In the genomic region with DNA sequence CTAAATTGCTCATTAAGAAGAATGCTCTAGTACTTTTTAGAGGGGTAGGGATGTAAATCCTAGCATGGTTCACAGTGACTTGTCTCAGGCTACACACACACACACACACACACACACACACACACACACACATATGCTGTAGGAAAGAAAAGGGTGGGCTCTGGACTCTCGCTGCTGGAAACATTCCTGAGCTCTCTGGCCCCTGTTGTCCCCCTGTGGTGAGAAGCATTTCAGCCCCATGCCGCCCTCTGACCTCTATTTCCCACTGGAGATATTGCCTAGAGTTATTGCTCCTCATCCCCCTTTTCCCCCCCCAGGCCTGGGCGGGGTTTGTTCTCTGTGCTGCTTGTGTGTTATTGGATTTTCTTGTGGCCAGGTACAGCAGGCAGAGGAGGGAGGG, we compare ENCODE assay signal across 17 mouse cellular contexts. TPM values are rescaled to one million over a fixed set of nuclear protein-coding genes. Genes with fewer than 3 reads are reported as not detected.
A peak's percentile ranks its signal among the peaks of the same experiment; 100 is the strongest.
DNase-seq lines count a peak whose midpoint lies in the region; ATAC-seq lines count a peak whose summit lies in the region.
"Had no signal": no experiment of that assay in that cellular context is flagged by ENCODE, and none has a peak within 500 bp of the region (broad histone marks: within the 10 kb centered on the region; RNA-seq: fewer than 3 reads in every experiment).

No protein-coding gene starts in this region.

- no peak for DNase-seq in kidney, adult 11 months
- DNase-seq in neural tube, embryonic 10.5 days (ENCODE audit: extremely low spot score, low spot score) = peak; percentile 44
- DNase-seq in limb, embryonic 11.5 days (ENCODE audit: low spot score) = peak; percentile 41
- no peak for DNase-seq in frontal cortex, postnatal 14 days (ENCODE audit: low spot score in 2 of 2)
- DNase-seq in gastrocnemius, postnatal 10 days = no peak
- DNase-seq: cerebellum, adult 8-10 months; gastrocnemius, adult 2 months; kidney, postnatal 36 days; lung, embryonic 14.5 days; thymus, adult 18-20 months had no signal

- H3K4me1 ChIP-seq in kidney, embryonic 15.5 days = peaks cover 12% of the 10 kb centered on the region; the same call in 1 of the 2 replicates
- 0 out of 2 replicates have a peak, but pooled peaks cover 5% of the 10 kb centered on the region for H3K4me1 ChIP-seq in neural tube, embryonic 15.5 days
- H3K4me1 ChIP-seq in limb, embryonic 11.5 days (ENCODE audit: control insufficient read depth, insufficient read depth, low read length) = peaks cover 6% of the 10 kb centered on the region; the same call in 1 of the 2 replicates
- H3K4me1 ChIP-seq: liver, embryonic 12.5 days; midbrain, embryonic 15.5 days had no signal

- H3K4me2 ChIP-seq in kidney, embryonic 15.5 days = no peak overlapping the region
- H3K4me2 ChIP-seq in neural tube, embryonic 15.5 days = no peak overlapping the region
- no peak overlapping the region for H3K4me2 ChIP-seq in limb, embryonic 11.5 days (ENCODE audit: low read depth, severe bottlenecking)
- H3K4me2 ChIP-seq: hindbrain, embryonic 13.5 days; liver, embryonic 12.5 days; lung, embryonic 14.5 days; midbrain, embryonic 15.5 days had no signal

- no peaks in the 10 kb centered on the region for H3K36me3 ChIP-seq in kidney, embryonic 15.5 days
- no peaks in the 10 kb centered on the region for H3K36me3 ChIP-seq in neural tube, embryonic 15.5 days
- H3K36me3 ChIP-seq in limb, embryonic 11.5 days (ENCODE audit: control insufficient read depth, insufficient read depth, low read length) = no peaks in the 10 kb centered on the region
- H3K36me3 ChIP-seq: hindbrain, embryonic 13.5 days; liver, embryonic 12.5 days; midbrain, embryonic 15.5 days had no signal

- H3K4me3 ChIP-seq in kidney, embryonic 15.5 days (replicated peaks) = no peak overlapping the region
- H3K4me3 ChIP-seq in neural tube, embryonic 15.5 days (replicated peaks) = no peak overlapping the region
- no peak overlapping the region for H3K4me3 ChIP-seq in limb, embryonic 11.5 days (ENCODE audit: low read depth, low read length)
- H3K4me3 ChIP-seq: gastrocnemius, adult 2 months; hindbrain, embryonic 13.5 days; liver, embryonic 12.5 days; midbrain, embryonic 15.5 days had no signal

- H3K9me3 ChIP-seq in kidney, embryonic 15.5 days (replicated peaks) = no peaks in the 10 kb centered on the region
- no peaks in the 10 kb centered on the region for H3K9me3 ChIP-seq in neural tube, embryonic 15.5 days (replicated peaks)
- no peaks in the 10 kb centered on the region for H3K9me3 ChIP-seq in limb, embryonic 11.5 days (ENCODE audit: control insufficient read depth, low read length)
- H3K9me3 ChIP-seq: hindbrain, embryonic 13.5 days; liver, embryonic 12.5 days; midbrain, embryonic 15.5 days had no signal

- 0 out of 2 replicates have a peak, but pooled peaks have one; percentile 40 for ATAC-seq in kidney, embryonic 15.5 days (replicated peaks; ENCODE audit: low FRiP score)
- no peak for ATAC-seq in neural tube, embryonic 15.5 days (ENCODE audit: low FRiP score)
- no peak for ATAC-seq in limb, embryonic 11.5 days (ENCODE audit: insufficient number of reproducible peaks, low FRiP score, low TSS enrichment, low read depth)
- ATAC-seq: forebrain, embryonic 14.5 days; liver, embryonic 12.5 days; midbrain, embryonic 15.5 days had no signal

- WGBS in kidney, embryonic 15.5 days = 34% methylated on average over 3 of the region's 3 CpGs
- 50% methylated on average over 3 of the region's 3 CpGs for WGBS in neural tube, embryonic 15.5 days
- 40% methylated on average over 3 of the region's 3 CpGs for WGBS in limb, embryonic 11.5 days

- H3K27ac ChIP-seq in kidney, embryonic 15.5 days = no peak overlapping the region
- no peak overlapping the region for H3K27ac ChIP-seq in neural tube, embryonic 15.5 days (replicated peaks)
- H3K27ac ChIP-seq in limb, embryonic 11.5 days (replicated peaks; ENCODE audit: low read depth, low read length) = no peak overlapping the region
- H3K27ac ChIP-seq: gastrocnemius, adult 2 months; hindbrain, embryonic 13.5 days; liver, embryonic 12.5 days; macrophage; midbrain, embryonic 15.5 days had no signal

- H3K27me3 ChIP-seq in kidney, embryonic 15.5 days = no peaks in the 10 kb centered on the region
- no peaks in the 10 kb centered on the region for H3K27me3 ChIP-seq in neural tube, embryonic 15.5 days (replicated peaks)
- H3K27me3 ChIP-seq in limb, embryonic 11.5 days (ENCODE audit: control insufficient read depth, insufficient read depth, low read length) = no peaks in the 10 kb centered on the region
- H3K27me3 ChIP-seq: hindbrain, embryonic 13.5 days; liver, embryonic 12.5 days; midbrain, embryonic 15.5 days had no signal

- H3K9ac ChIP-seq in kidney, embryonic 15.5 days = no peak overlapping the region
- H3K9ac ChIP-seq in neural tube, embryonic 15.5 days (replicated peaks) = no peak overlapping the region
- H3K9ac ChIP-seq in limb, embryonic 11.5 days (ENCODE audit: low read length) = no peak overlapping the region
- H3K9ac ChIP-seq: hindbrain, embryonic 13.5 days; liver, embryonic 12.5 days; lung, embryonic 14.5 days; midbrain, embryonic 15.5 days had no signal

RNA-seq across cellular contexts. Expression of gene Tiam2, which starts 28.5 kb away (rescaled TPM):
- 4.5 and 5.0 TPM in 2 replicates for polyA plus RNA-seq in kidney, embryonic 15.5 days (2015; fragmentation: Nextera tagmentation; extraction: Ambion mirVana)
- 5.3 and 5.6 TPM in 2 replicates for polyA plus RNA-seq in neural tube, embryonic 15.5 days (2015; fragmentation: Nextera tagmentation; extraction: Ambion mirVana)
- polyA plus RNA-seq in limb, embryonic 11.5 days (2014; fragmentation: Nextera tagmentation; extraction: Ambion mirVana) = 8.3 and 8.4 TPM in 2 replicates
- total RNA-seq in gastrocnemius, postnatal 10 days (2021) = 1 to 10 TPM; 4.5 to 7.0 TPM

Comparison
In these comparisons a context has a peak if more than half of its experiments do, and no peak if none do; other contexts are left out.
1. DNase-seq: peak in neural tube, embryonic 10.5 days (single experiment) and limb, embryonic 11.5 days (single experiment); none in kidney, adult 11 months (single experiment), frontal cortex, postnatal 14 days (0 of 2) and gastrocnemius, postnatal 10 days (single experiment).